Mouse (Mus musculus) cortical plate, adult 2 months (tissue): ENCODE measurements at regions not wholly inside any gene's neighbourhood (a gene's known extent, or its start where the extent isn't known, plus 50 kb on each side); places are given as distances from the start of the nearest gene placed in this dataset.
"Not testable (repeated sequence)": the region's sequence is repeated elsewhere in the genome, so short reads cannot be mapped to it uniquely, and the experiment has no call there.

Source experiments
- H3K27ac ChIP-seq: fragments of 200-500 bp; 2 replicates; pipeline ENCODE4 v1.5.1; 2012; ENCODE audit warnings: low read length, control low read depth, inconsistent platforms; ENCODE audit not compliant: insufficient read depth
- H3K4me1 ChIP-seq: fragments of 200-500 bp; 2 replicates; pipeline ENCODE4 v1.6.1; 2011; ENCODE audit warnings: low read length; ENCODE audit not compliant: control insufficient read depth, insufficient read depth
- H3K4me3 ChIP-seq: fragments of 200-500 bp; 2 replicates; pipeline ENCODE4 v1.5.1; 2011; ENCODE audit warnings: mild to moderate bottlenecking, low read length, control low read depth; ENCODE audit not compliant: insufficient read depth
- CTCF ChIP-seq: fragments of 200-500 bp; IDR thresholded peaks from 2 replicates; pipeline ENCODE4 v1.5.1; 2011; ENCODE audit warnings: mild to moderate bottlenecking, control low read depth, low read length; ENCODE audit not compliant: insufficient read depth; ENCODE audit errors: extremely low read depth
- POLR2A ChIP-seq: fragments of 200-500 bp; IDR thresholded peaks from 2 replicates; pipeline ENCODE4 v1.6.1; 2011; ENCODE audit warnings: mild to moderate bottlenecking, low read length, control low read depth; ENCODE audit not compliant: insufficient read depth; ENCODE audit errors: extremely low read depth

DNA sequence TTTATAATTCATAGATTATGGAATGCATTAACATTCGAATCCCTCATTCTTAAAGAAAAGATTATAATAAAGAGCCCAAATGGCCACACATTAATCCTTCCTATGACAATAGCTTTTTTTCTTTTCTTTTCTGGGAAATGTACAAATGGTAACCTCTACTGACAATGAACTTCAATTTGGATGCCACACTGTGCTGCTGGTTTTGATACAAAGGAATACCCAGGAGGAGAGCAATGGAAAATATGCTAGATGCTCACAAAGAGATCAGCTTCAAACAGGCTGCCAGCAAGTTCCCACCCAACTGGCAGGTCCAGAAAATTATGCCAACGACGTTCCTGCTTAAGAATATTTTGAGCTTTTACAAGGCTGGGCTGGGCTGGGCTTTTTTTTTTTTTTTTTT is 364.4 kb upstream of the Dpp10 start:
- no peak for TF ChIP-seq CTCF
- no peak for TF ChIP-seq POLR2A

DNA sequence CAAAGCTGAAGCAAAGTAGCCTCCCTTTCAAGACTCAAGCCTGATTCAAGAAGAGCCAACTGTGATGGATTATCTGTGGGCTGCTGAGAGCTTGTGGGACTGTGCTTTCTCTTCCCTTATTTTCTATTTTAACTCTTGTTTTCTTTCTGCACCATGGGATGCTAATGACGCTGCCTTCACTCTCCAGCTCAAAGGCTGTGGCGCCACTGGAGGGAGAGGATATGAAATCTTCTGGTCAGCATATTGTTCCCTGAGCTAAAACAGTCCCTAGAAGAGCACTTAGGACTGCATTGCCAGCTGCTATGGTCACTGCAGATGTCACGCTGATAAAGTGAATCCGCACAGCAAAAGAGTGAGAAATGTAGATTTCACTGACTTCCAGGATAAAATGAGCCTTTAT is 324.2 kb upstream of the Dpp10 start:
- Histone ChIP-seq H3K4me3 (no peak overlapping the region), H3K27ac (no peak overlapping the region), H3K4me1 (no peaks in the 10 kb centered on the region)
- TF ChIP-seq POLR2A (no peak), CTCF (no peak)

More for the DNA sequence above, 364.4 kb upstream of the Dpp10 start:
- Histone ChIP-seq H3K27ac (no peak overlapping the region), H3K4me3 (no peak overlapping the region), H3K4me1 (no peaks in the 10 kb centered on the region)

DNA sequence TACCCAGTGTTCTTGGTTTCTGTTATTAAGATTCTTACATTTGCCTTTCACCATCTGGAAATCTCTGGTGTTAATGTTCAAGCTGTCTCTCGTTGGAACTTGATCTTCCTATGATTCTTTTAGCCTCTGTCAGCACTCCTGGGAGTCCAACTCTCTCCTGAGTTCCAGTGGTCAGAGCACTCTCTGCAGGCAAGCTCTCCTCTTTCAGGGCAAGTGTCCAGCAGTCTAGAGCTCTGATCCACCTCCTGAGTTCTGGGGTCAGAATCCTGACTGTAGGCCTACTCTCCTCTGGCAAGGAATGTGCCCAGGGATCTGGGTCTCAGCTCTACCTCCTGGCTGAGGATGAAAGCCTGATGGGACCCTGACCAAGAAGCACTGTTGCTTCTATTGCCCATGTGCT is 303.1 kb upstream of the Dpp10 start:
- H3K27ac ChIP-seq, H3K4me3 ChIP-seq, H3K4me1 ChIP-seq: not testable (repeated sequence)

DNA sequence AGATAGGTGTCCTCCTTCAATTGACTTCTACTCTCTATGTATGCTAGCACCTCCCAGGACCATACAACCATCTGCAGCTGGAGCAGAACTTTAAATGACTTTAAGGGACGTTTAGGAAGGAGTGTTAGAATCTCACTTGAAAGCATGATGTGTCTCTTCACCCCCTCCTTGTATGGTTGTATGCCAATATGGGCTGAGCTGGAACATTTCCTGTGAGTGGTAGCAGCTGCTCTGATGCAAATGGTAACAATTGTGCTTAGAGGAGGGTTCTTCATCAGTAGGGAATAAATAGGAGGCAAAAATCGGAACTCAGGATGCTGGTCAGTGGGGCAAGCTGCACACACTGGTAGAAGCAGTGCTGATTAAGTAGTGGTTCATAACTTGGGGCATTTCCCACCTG is 294.1 kb upstream of the Dpp10 start:
- no peak for TF ChIP-seq CTCF
- no peak for TF ChIP-seq POLR2A

DNA sequence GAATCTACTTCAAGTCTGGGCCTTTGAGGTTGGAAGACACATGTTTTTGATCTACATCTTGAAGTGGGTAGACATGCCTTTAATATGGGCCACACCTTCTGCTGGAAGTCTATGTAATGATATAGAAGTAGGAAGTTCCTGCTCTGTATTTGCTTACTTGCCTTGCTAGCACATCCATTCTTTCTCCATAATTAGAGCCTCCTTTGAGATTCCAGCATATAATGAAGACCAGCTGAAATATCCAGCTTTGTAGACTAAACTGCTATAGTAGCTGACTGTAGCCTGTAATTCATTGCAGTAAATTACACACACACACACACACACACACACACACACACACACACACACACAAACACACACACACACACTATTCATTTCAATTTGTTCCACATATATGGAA is 293.3 kb upstream of the Dpp10 start:
- Histone ChIP-seq H3K27ac (no peak overlapping the region), H3K4me3 (no peak overlapping the region), H3K4me1 (no peaks in the 10 kb centered on the region; the same call in 1 of the 2 replicates)
- TF ChIP-seq CTCF, result no peak
- no peak for TF ChIP-seq POLR2A

More for the DNA sequence above, 294.1 kb upstream of the Dpp10 start:
- H3K4me1 ChIP-seq, result no peaks in the 10 kb centered on the region; the same call in 1 of the 2 replicates
- H3K4me3 ChIP-seq, result no peak overlapping the region
- H3K27ac ChIP-seq, result no peak overlapping the region

DNA sequence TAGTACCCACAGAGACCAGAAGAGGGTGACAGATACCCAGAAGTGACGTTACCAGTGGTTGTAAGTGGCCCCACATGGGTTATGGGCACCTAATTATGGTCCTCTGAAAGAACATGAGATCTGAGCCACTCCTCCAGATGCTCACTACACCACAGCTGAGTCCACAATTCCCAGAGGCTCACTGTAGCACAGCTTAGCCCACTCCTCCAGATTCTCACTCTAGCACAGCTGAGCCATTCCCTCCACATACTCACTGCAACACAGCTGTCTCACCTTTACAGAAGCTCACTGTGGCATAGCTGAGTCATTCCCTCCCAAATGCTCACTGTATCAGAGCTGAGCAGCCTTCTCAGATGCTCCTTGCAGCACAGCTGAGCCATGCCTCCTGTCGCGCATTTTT is 286.9 kb upstream of the Dpp10 start:
- no peak overlapping the region for H3K4me3 ChIP-seq
- H3K27ac ChIP-seq, result no peak overlapping the region
- no peak for TF ChIP-seq CTCF
- no peak for TF ChIP-seq POLR2A
- no peaks in the 10 kb centered on the region for H3K4me1 ChIP-seq
